Mouse (Mus musculus) CD4-positive helper T cell, adult 2 months (primary cell): Measurements from ENCODE around the gene Galk2.

Source experiments
- DNase-seq: peaks from one replicate; pipeline ENCODE4 v3.0.0-alpha.2; 2012; ENCODE audit warnings: low read depth, missing footprints, low spot score

The Galk2 gene

GRCm38 (mm10) chr2:125900797-125901410 is 42.0 kb downstream of the Galk2 start:
- DNase-seq: no peak

GRCm38 (mm10) chr2:125901426-125901825 is 42.5 kb downstream of the Galk2 start:
- no peak for DNase-seq

GRCm38 (mm10) chr2:125906407-125907066 is 47.6 kb downstream of the Galk2 start:
- no peak for DNase-seq

GRCm38 (mm10) chr2:125907580-125908255 is 48.8 kb downstream of the Galk2 start:
- DNase-seq: no peak

DNA sequence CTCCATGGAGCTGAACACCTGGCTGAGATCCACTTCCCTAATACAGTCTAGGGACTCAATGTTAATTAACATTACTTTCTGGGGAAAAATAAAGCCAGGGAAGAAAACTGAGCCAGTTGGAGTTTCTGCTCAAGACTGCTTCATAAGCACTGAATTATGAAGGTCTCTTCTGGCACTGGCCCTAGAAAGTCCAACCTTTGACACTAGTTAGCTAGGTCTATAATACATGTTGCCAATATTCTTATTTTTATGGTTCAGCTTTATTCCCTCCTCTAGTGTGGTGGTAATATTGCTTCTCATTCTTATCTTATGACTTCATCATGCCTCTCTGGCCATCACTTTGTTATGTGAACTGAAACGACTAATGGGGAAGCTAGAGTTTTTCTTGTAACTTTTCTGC is 55.3 kb downstream of the Galk2 start:
- no peak for DNase-seq

DNA sequence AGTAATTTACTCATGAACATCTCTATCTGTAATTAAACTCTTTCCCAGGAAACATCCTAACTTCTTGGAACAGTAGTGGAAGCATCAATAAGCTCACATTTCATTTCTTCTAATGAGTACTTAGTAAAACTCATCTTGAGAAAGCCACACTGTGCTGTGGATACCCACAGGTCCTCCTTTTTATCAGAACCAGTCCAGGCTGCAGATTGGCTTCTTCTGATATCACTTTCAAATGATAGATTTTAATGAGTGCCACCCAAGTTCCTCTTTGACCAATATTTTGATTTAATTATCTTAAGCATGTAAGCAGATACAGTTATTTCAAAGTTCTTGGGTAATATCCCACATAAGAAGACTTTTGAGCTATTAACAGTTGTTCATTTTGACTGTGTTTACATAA is 55.8 kb downstream of the Galk2 start:
- DNase-seq: no peak

- DNase-seq: no peak
These were observed 57.9 kb downstream of the Galk2 start for GRCm38 (mm10) chr2:125916652-125917296.

DNA sequence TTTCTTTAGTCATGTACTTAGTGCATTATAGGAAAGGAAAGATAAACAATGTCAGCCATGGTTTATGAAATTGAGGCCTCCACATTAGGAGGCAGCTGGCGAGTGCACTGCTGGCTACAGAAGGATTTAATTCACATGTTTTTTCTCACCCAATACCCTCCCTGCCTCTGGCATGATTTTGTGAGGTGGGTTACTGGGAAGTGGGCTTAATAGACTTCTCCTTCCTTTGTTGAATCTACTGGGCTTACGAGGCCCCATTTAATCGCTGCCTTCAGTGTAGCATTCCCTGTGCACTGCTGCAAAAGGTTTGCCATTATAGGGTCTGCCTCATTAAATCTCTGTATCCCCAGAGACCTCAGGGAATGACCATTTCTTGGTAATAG is 58.4 kb downstream of the Galk2 start:
- no peak for DNase-seq

DNA sequence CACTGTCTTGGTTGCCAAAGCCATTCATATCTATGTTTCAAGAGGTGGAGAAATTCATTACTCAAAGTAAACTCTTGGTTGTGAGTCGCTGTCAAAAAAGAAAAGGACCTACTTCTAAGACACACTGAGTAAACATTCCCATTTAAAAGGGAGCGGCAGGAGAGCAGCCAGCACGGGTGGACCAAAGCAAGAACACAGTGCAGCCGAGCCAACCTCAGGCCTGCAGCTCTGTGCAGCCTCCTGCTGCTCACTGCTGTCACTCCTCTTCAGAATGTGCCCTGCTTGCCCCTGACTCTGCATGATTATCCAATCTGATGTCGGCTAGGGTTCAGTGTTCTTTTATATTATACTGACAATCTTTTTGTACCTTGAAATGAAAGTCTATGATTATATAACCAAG is 62.4 kb downstream of the Galk2 start:
- no peak for DNase-seq

DNA sequence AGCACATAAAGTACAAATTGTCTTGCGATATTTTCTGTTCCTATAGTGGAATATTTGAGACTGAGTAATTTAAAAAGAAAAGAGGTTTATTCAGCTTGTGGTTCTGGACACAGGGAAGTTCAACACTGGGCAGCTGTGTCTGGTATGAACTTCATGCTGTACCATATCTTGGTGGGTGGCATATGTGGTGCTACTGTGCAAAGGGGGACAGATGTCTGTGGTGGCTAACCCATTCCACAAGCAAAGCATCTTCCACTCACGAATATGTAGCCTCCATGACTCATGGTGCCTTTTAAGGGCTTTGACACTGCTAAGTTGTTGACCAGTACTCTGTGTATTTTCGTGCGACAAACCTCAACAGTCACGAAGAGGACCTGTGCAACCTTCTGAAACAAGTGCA is 63.2 kb downstream of the Galk2 start:
- DNase-seq: no peak

DNA sequence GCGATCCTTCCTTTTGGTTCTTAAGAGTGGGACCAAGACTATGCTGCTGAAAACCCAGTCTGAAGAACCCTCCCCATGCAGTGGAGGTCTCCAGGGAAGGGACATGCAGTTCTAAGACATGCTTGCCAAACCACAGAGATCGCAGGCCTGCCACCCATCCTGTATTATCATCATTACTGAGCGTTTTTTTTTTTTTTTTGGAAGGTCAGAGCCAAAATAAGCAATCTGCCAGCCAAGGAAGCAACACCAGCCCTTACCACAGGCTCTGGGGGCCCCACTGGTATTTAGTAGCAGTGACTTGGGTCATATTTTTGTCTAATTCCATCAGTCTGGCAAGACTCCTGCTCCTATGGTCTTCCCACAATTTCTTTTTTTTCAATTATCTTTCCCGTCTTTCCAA is 64.0 kb downstream of the Galk2 start:
- no peak for DNase-seq

GRCm38 (mm10) chr2:125923346-125923745 is 64.4 kb downstream of the Galk2 start:
- DNase-seq: no peak

- no peak for DNase-seq
These were observed 65.6 kb downstream of the Galk2 start for GRCm38 (mm10) chr2:125924554-125924953.

DNA sequence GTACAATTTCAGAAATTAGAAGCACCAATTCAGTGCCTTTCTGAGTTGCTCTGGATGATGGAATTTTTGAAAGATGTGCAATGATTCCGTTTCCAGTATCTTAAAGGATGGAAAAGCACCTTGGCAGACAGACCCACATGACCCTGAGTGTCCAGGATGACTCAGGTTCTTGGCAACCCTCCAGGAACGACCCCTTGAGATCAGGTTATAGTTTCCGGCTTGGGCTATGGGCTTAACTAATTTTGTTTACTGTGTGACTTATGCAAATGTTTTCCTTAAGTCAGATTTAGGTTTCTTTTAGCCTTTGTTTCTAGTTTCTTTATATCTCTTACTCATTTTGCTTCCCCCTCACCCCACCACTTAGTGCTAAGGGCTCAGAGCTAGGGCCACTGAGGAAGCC is 66.2 kb downstream of the Galk2 start:
- DNase-seq: no peak

DNA sequence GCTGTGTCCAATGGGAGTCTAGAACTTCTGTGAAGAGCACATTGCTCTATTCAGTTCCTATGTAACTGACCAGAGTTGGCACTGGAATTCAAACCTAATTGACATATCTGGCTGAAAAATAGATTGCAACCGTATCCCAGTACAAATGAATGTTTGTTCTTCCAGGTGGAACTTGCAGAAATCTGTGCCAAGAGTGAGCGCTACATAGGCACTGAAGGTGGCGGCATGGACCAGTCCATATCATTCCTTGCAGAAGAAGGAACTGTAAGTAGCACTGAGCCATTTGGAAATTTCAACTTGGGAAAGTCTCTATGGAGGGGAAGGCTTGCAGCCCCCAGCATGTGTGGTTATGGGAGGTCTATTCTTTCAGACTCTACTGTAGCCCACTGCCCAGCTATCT is 70.5 kb downstream of the Galk2 start:
- DNase-seq: no peak

- DNase-seq: no peak
These were observed 71.0 kb downstream of the Galk2 start for GRCm38 (mm10) chr2:125929872-125930271.

DNA sequence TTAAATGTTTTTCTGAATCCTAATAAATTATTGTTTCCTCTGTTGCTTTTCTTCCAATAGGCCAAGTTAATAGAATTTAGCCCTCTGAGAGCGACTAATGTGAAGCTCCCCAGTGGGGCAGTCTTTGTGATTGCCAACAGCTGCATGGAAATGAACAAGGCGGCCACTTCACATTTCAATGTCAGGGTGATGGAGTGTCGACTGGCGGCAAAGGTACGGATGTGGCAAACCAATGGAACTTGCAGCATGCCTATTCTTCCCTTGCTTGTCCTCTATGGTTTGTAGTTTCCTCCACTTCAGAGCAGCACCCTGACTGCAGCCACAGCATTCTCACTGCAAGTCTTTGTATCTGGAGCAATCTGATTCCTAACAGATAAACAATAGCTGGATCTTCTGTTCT is 72.3 kb downstream of the Galk2 start:
- DNase-seq: no peak

DNA sequence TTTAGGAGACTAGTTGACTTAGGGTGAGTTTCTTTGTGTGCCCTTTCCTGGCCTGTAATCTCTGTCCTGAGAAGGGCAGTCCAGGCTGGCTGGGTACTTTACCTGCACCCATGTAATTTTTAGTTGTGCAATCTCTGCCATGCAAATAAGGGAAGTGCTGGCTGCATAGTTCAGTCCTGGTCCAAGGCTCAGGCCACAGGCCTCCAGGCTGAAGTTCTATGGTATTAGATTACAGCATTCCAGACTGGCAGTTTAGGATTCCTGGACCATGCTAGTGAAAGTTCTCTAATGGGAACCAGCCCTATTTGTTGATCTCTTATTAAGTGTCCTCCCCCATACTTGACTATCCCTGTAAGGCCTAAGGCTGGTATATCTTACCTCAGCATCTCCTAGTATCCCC is 73.8 kb downstream of the Galk2 start:
- DNase-seq: no peak

GRCm38 (mm10) chr2:125933977-125934376 is 75.1 kb downstream of the Galk2 start:
- no peak for DNase-seq

DNA sequence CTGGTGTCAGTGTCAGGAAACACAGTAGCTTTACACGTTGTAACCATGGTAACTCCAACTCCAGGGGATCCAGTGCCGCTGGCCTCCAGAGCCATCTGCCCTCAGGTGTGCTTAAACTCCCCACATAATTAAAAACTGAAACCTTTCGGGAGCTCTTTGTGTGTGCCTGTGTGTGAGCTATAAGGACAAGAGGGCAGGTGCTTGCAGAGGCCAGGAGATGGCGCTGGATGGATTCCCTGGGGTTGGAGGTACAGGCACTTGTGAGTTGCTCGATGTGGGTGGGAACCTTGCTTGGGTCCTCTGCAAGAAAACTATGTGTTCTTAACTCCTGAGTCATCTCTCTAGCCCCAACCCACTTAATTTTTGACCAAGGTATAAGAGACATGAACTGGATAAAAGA is 77.5 kb downstream of the Galk2 start:
- DNase-seq: no peak

DNA sequence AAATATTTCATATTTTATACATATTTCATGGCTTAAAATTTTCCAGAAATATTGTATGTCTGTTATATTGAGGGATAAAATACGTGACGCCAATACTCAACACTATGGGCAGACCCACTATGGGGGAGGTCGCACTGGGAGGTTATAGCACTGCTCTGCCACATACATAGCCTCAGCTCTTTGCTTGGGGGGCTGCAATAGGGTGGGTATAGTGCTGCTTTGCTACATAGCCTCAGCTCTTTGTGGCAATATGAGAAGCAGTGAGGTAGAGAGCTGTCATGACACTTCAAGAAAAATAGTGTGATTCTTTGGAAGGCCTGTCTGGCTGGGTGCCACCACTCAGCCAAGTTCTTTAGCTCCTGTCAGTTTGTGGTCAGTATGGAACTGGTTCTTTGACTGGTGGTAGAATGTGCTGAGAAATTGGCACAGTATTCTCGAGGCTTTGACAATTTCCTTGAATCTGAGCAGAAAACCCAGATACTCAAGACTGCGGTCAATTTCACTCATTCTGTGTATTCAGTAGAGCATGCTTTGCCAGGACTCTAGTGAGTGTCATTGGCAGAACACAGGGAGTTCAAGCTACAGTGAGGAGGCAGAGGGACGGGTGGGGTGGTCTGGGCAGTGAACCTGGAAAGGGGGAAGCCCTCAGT is 80.2 kb downstream of the Galk2 start:
- DNase-seq: no peak

DNA sequence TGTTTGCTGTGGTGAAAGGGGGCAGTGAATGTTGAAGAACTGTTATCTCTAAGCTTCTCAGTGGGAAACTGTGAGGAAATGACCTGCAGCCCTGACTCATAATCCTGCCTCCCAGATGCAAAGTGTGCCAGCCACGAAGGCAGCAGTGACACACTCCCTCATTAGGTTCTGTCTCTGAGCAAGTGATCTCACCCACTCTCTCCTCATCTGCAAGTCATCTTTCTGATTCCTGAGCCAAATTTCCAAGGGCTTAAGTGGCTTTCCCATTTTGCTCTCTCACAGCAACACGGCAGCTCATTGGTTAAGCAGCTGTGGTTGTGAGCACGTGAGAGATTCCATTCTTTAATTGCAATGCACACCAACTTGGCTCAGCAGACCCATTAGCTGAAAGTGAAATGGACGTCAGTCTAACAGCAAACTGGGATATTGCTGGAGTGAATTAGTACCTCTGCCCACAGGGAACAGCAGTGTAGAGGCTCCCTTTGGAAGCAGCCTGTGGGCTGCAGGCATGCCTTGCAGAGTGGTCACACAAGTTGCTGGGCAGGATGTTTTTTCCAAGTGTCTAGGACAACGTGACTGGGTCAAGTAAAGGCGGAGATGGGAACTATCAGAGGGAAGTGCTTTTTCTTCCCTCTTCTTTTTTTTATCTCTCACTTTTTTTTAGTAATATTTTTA is 82.3 kb downstream of the Galk2 start:
- no peak for DNase-seq
